Mouse (Mus musculus) splenic B cell, adult 2 months (primary cell): ENCODE results near the gene Ppfibp2.
A peak's percentile ranks its signal among the peaks of the same experiment; 100 is the strongest.

Source experiments
- DNase-seq: peaks from one replicate; pipeline ENCODE4 v3.0.0-alpha.2; 2011; ENCODE audit warnings: low read depth, low spot score
- H3K27me3 ChIP-seq: 2 replicates; pipeline ENCODE4 v1.6.1; 2012; ENCODE audit warnings: mild to moderate bottlenecking, low read length, moderate library complexity, mixed read lengths; ENCODE audit not compliant: control insufficient read depth, poor library complexity, insufficient read depth, severe bottlenecking
- H3K36me3 ChIP-seq: 2 replicates; pipeline ENCODE4 v1.6.1; 2012; ENCODE audit warnings: mild to moderate bottlenecking, low read length, moderate library complexity, mixed read lengths; ENCODE audit not compliant: control insufficient read depth, poor library complexity, insufficient read depth, severe bottlenecking

The Ppfibp2 gene

GRCm38 (mm10) chr7:107727538-107727937, 132.5 kb downstream of the Ppfibp2 start:
- H3K36me3 ChIP-seq, result peaks cover 3% of the 10 kb centered on the region
- no peaks in the 10 kb centered on the region for H3K27me3 ChIP-seq
- DNase-seq, result no peak

DNA sequence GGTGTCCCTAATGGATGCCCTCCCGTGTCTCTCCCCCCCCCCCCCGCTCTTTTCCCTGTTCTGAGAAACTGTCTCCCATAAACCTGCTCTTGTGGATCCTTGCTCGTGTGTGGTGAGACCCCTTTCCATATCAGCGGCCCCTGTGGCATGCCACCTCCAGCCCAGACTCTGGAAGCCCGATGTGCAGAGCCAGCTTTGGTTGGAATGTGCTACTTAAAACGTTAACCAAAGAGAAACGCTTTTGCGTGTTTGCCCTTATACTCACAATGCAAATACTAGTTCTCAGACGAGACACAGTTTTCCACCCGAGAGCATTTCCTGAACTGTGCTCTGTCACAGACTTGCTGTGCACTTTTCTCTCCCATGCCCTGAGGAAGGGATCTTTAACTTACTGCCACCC, 135.6 kb downstream of the Ppfibp2 start:
- no peaks in the 10 kb centered on the region for H3K27me3 ChIP-seq
- DNase-seq, result no peak
- peaks cover 3% of the 10 kb centered on the region for H3K36me3 ChIP-seq

GRCm38 (mm10) chr7:107733162-107733561, 138.2 kb downstream of the Ppfibp2 start:
- H3K27me3 ChIP-seq, result no peaks in the 10 kb centered on the region
- H3K36me3 ChIP-seq, result peaks cover 3% of the 10 kb centered on the region
- no peak for DNase-seq

GRCm38 (mm10) chr7:107738726-107739125, 143.7 kb downstream of the Ppfibp2 start:
- Histone ChIP-seq H3K27me3 (no peaks in the 10 kb centered on the region), H3K36me3 (peaks cover 4% of the 10 kb centered on the region; the same call in 1 of the 2 replicates)
- DNase-seq, result peak; percentile 35

- peaks cover 6% of the 10 kb centered on the region; the same call in 1 of the 2 replicates for H3K36me3 ChIP-seq
- H3K27me3 ChIP-seq, result no peaks in the 10 kb centered on the region
- no peak for DNase-seq
These were observed 148.0 kb downstream of the Ppfibp2 start for GRCm38 (mm10) chr7:107742963-107743465.

DNA sequence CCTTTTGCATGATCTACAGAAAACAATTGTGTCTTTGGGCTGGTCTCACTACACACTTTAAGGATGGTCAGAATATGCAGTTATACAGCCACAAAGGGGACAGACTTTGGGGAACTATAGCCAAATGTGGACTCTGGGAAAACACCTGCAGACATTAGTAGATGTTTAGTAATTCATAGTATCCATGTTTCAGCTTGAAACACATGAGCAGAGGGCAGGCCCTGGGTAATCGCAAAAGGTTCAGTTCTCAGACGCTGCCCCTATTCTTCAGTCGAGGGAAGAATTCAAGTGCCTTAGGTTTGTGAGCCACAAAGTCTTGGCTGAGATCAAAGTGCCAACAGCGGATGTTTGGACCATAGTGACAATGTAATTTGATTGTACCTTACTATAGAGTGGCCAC, 149.4 kb downstream of the Ppfibp2 start:
- no peaks in the 10 kb centered on the region for H3K27me3 ChIP-seq
- DNase-seq, result no peak
- H3K36me3 ChIP-seq, result peaks cover 6% of the 10 kb centered on the region; the same call in 1 of the 2 replicates

DNA sequence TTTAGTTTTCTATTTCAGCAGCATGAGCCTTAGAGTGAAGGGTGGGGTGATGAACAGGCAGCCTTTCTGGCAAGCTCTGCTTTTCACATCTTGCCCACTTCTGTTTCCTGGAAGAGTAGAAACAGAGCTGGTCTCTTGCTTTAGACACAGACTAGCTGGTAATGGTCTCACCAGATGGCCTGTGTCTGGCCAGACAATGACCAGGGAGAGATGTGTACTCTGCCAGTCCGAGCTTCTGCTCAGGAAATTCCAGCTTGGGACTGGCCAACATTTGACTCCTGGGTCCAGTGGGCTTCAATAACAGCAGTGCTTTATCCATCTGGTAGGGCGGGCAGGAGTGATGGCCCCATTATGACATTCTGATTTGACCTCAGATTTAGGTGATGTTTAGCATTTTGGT, 150.1 kb downstream of the Ppfibp2 start:
- no peak for DNase-seq
- Histone ChIP-seq H3K27me3 (no peaks in the 10 kb centered on the region), H3K36me3 (peaks cover 6% of the 10 kb centered on the region; the same call in 1 of the 2 replicates)

DNA sequence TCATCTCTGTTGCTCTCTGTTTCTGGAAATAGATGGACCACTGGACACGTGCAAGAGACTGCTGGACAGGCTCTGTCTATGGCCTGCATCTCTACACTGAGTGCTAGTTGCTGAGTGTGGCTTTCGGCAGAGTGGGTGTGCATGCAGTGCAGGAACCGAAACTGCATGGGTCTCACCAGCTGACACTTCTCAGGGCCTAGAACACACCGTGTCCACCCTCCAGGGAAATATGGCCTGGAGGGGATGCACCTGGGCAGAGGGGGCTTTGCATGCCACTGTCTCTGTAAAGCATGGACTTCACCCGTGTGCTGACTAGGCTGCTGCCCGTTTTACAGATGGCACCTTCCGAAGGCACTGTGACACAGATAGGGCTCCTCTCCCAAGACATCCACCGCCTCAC, 151.0 kb downstream of the Ppfibp2 start:
- peaks cover 6% of the 10 kb centered on the region; the same call in 1 of the 2 replicates for H3K36me3 ChIP-seq
- DNase-seq, result peak; percentile 38
- no peaks in the 10 kb centered on the region for H3K27me3 ChIP-seq

GRCm38 (mm10) chr7:107747476-107747875, 152.5 kb downstream of the Ppfibp2 start:
- Histone ChIP-seq H3K36me3 (peaks cover 6% of the 10 kb centered on the region; the same call in 1 of the 2 replicates), H3K27me3 (no peaks in the 10 kb centered on the region)
- no peak for DNase-seq

DNA sequence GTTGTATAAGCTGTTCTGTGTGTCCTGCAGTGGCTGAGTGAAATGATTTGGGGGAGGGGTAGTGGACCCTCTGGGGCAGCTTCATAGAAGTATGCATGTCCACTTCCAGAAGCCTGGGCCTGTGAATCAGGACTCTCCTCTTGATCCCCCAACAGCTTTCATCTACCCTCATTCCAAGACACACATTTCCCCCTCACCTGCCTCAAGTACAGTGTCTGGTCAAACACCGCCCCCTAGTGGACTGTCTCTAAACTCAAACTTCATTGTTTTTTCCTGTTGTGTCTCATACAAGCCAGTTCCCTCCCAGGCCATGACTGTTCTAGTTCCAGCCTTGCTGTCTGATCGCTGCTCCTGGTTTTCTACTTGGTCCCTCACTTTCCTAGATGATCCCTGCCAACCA, 152.9 kb downstream of the Ppfibp2 start:
- DNase-seq, result peak; percentile 78
- Histone ChIP-seq H3K27me3 (no peaks in the 10 kb centered on the region), H3K36me3 (peaks cover 4% of the 10 kb centered on the region; the same call in 1 of the 2 replicates)

GRCm38 (mm10) chr7:107749270-107749669, 154.3 kb downstream of the Ppfibp2 start:
- no peaks in the 10 kb centered on the region for H3K27me3 ChIP-seq

GRCm38 (mm10) chr7:107749721-107750120, 154.7 kb downstream of the Ppfibp2 start:
- Histone ChIP-seq H3K36me3 (no peaks in the 10 kb centered on the region), H3K27me3 (no peaks in the 10 kb centered on the region)
- no peak for DNase-seq

More at GRCm38 (mm10) chr7:107749270-107749669, 154.3 kb downstream of the Ppfibp2 start:
- no peaks in the 10 kb centered on the region; the same call in 1 of the 2 replicates for H3K36me3 ChIP-seq
- peak; percentile 68 for DNase-seq

GRCm38 (mm10) chr7:107752031-107752520, 157.1 kb downstream of the Ppfibp2 start:
- H3K36me3 ChIP-seq, result no peaks in the 10 kb centered on the region
- DNase-seq, result no peak
- no peaks in the 10 kb centered on the region for H3K27me3 ChIP-seq

GRCm38 (mm10) chr7:107755905-107756304, 160.9 kb downstream of the Ppfibp2 start:
- Histone ChIP-seq H3K36me3 (no peaks in the 10 kb centered on the region), H3K27me3 (no peaks in the 10 kb centered on the region)
- DNase-seq, result no peak

DNA sequence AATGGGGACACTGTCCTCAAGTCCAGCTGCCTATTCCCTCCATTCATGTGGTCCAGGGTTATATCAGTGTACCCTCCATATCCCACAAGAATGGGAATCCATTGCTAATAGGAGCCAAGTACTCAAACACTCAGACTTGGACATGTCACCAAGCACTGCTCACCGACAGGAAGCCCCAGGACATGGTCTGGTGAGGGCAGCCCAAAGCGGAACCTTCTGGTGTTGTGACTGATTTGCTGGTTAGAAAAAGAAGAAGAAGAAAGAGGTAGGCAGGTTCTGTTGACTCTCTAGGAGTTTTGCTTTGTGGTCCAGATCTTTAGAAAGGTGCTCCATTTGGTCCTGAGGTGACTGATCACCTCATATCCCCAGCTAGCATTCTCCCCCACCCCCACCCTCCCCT, 161.7 kb downstream of the Ppfibp2 start:
- DNase-seq, result peak; percentile 51
- no peaks in the 10 kb centered on the region for H3K27me3 ChIP-seq
- no peaks in the 10 kb centered on the region for H3K36me3 ChIP-seq
